ENCODE assay signal across 8 mouse cellular contexts in genomic region chr17:35834696-35835422, GRCm38 (mm10). TPM values are rescaled to one million over a fixed set of nuclear protein-coding genes. Genes with fewer than 3 reads are reported as not detected.
DNase-seq lines count a peak whose midpoint lies in the region; ATAC-seq and TF ChIP-seq lines count a peak whose summit lies in the region.

No protein-coding gene starts in this region.

- H3K79me2 ChIP-seq in MEL (ENCODE audit: control insufficient read depth, insufficient read depth, low read length, poor library complexity), result peaks cover 37% of the 10 kb centered on the region

- H3K36me3 ChIP-seq in kidney, embryonic 15.5 days, result peaks cover 64% of the 10 kb centered on the region
- peaks cover 11 to 41% of the 10 kb centered on the region in 2 experiments for H3K36me3 ChIP-seq in MEL (ENCODE audit: control insufficient read depth in 1 of 2, insufficient read depth in 2 of 2, low read length in 2 of 2)
- H3K36me3 ChIP-seq in embryonic facial prominence, embryonic 15.5 days, result peaks cover 56% of the 10 kb centered on the region
- H3K36me3 ChIP-seq in neural tube, embryonic 15.5 days, result peaks cover 56% of the 10 kb centered on the region

- intact Hi-C loops in left cerebral cortex, postnatal 4 days (cut with DNase I), result loop anchor here (2.0 kb wide), 1 partner anchor 32 kb away; no protein-coding TSS in a partner anchor

- TF ChIP-seq RAD21 in MEL (IDR thresholded peaks at IDR 0.05; ENCODE audit: low read depth, low read length), result no peak

- no peaks in the 10 kb centered on the region for H3K27me3 ChIP-seq in kidney, embryonic 15.5 days
- no peaks in the 10 kb centered on the region for H3K27me3 ChIP-seq in MEL (ENCODE audit: control insufficient read depth in 1 of 2, insufficient read depth in 2 of 2, low read length in 2 of 2)
- H3K27me3 ChIP-seq in embryonic facial prominence, embryonic 15.5 days, result no peaks in the 10 kb centered on the region
- H3K27me3 ChIP-seq in neural tube, embryonic 15.5 days (replicated peaks), result no peaks in the 10 kb centered on the region

- H3K9me3 ChIP-seq in kidney, embryonic 15.5 days (replicated peaks), result no peaks in the 10 kb centered on the region
- H3K9me3 ChIP-seq in MEL (replicated peaks; ENCODE audit: insufficient read depth, low read length), result no peaks in the 10 kb centered on the region
- H3K9me3 ChIP-seq in embryonic facial prominence, embryonic 15.5 days (replicated peaks), result no peaks in the 10 kb centered on the region
- H3K9me3 ChIP-seq in neural tube, embryonic 15.5 days (replicated peaks), result no peaks in the 10 kb centered on the region

- TF ChIP-seq EP300 in MEL (IDR thresholded peaks at IDR 0.05; ENCODE audit: low read depth in 1 of 2, low read length in 2 of 2), result no peak

- H3K27ac ChIP-seq in kidney, embryonic 15.5 days, result peak overlapping the region; percentile 98; the same call in 1 of the 2 replicates
- peak overlapping the region; percentile 78 for H3K27ac ChIP-seq in MEL (ENCODE audit: control insufficient read depth, low read depth, low read length)
- 0 out of 2 replicates have a peak overlapping the region, but pooled peaks have one; percentile 8 for H3K27ac ChIP-seq in embryonic facial prominence, embryonic 15.5 days (replicated peaks)
- no peak overlapping the region; the same call in 1 of the 2 replicates for H3K27ac ChIP-seq in neural tube, embryonic 15.5 days (replicated peaks)

- ATAC-seq in kidney, embryonic 15.5 days (replicated peaks; ENCODE audit: low FRiP score), result no peak
- no peak for ATAC-seq in embryonic facial prominence, embryonic 15.5 days (ENCODE audit: insufficient number of reproducible peaks, low FRiP score, low TSS enrichment, low read depth)
- ATAC-seq in neural tube, embryonic 15.5 days (ENCODE audit: low FRiP score), result no peak

- peak overlapping the region; percentile 86; the same call in 1 of the 2 replicates for H3K9ac ChIP-seq in kidney, embryonic 15.5 days
- peak overlapping the region; percentile 99 for H3K9ac ChIP-seq in MEL (ENCODE audit: control insufficient read depth, low read depth, low read length, poor library complexity, severe bottlenecking)
- peak overlapping the region; percentile 7; the same call in 1 of the 2 replicates for H3K9ac ChIP-seq in embryonic facial prominence, embryonic 15.5 days
- 0 out of 2 replicates have a peak overlapping the region, but pooled peaks have one; percentile 17 for H3K9ac ChIP-seq in neural tube, embryonic 15.5 days (replicated peaks)

- WGBS in kidney, embryonic 15.5 days, result 65% methylated on average over 26 of the region's 26 CpGs
- WGBS in embryonic facial prominence, embryonic 15.5 days, result 70% methylated on average over 26 of the region's 26 CpGs
- 69% methylated on average over 26 of the region's 26 CpGs for WGBS in neural tube, embryonic 15.5 days

- TF ChIP-seq POLR2A in MEL (IDR thresholded peaks at IDR 0.05; ENCODE audit: control insufficient read depth in 1 of 2, insufficient read depth in 1 of 2, low read depth in 1 of 2, low read length in 2 of 2, poor library complexity in 1 of 2), result no peak; a peak in 1 of 4 replicates

- H3K4me3 ChIP-seq in kidney, embryonic 15.5 days (replicated peaks), result peak overlapping the region; percentile 82
- H3K4me3 ChIP-seq in MEL (ENCODE audit: control insufficient read depth in 1 of 2, insufficient read depth in 1 of 2, low read depth in 2 of 2, low read length in 2 of 2), result peak overlapping the region; percentile 12 to 99; a peak in 3 of 4 replicates
- H3K4me3 ChIP-seq in embryonic facial prominence, embryonic 15.5 days (replicated peaks), result peak overlapping the region; percentile 81
- H3K4me3 ChIP-seq in neural tube, embryonic 15.5 days (replicated peaks), result peak overlapping the region; percentile 70

- DNase-seq in kidney, postnatal 25 days, result no peak
- DNase-seq in MEL (ENCODE audit: low read depth, low spot score), result peak; percentile 60
- DNase-seq in left cerebral cortex, postnatal 4 days, result peak; percentile 32
- no peak for DNase-seq in urinary bladder, postnatal 10 days (ENCODE audit: low spot score)
- no peak for DNase-seq in ovary, postnatal 10 days (ENCODE audit: low spot score)

- peak in 1 of 3 experiments; percentile 11; a peak in 1 of 6 replicates for TF ChIP-seq CTCF in MEL (IDR thresholded peaks at IDR 0.05 in 2 of 3, conservative IDR thresholded peaks at IDR 0.05 in 1 of 3; ENCODE audit: control insufficient read depth in 1 of 3, insufficient read depth in 1 of 3, low read depth in 2 of 3, low read length in 3 of 3, poor library complexity in 1 of 3, severe bottlenecking in 1 of 3)

- H3K4me1 ChIP-seq in kidney, embryonic 15.5 days, result peaks cover 48% of the 10 kb centered on the region
- H3K4me1 ChIP-seq in MEL (ENCODE audit: control insufficient read depth in 1 of 2, insufficient read depth in 2 of 2, low read length in 2 of 2), result peaks cover 0 to 47% of the 10 kb centered on the region in 2 experiments
- H3K4me1 ChIP-seq in embryonic facial prominence, embryonic 15.5 days, result peaks cover 40% of the 10 kb centered on the region
- peaks cover 53% of the 10 kb centered on the region for H3K4me1 ChIP-seq in neural tube, embryonic 15.5 days

- H3K4me2 ChIP-seq in kidney, embryonic 15.5 days, result peak overlapping the region; percentile 62
- H3K4me2 ChIP-seq in embryonic facial prominence, embryonic 15.5 days (replicated peaks), result peak overlapping the region; percentile 76
- H3K4me2 ChIP-seq in neural tube, embryonic 15.5 days, result peak overlapping the region; percentile 71

TF ChIP-seq in MEL, 35 proteins besides CTCF, POLR2A, EP300 and RAD21 (continues in another document):
- TF ChIP-seq TBP (IDR thresholded peaks at IDR 0.05; ENCODE audit: low read depth, low read length), result no peak
- no peak; the same call in 1 of the 2 replicates for TF ChIP-seq POLR2AphosphoS5 (IDR thresholded peaks at IDR 0.05; ENCODE audit: borderline replicate concordance, low read depth, low read length)
- no peak for TF ChIP-seq POLR2AphosphoS2 (IDR thresholded peaks at IDR 0.05; ENCODE audit: low read length)
- TF ChIP-seq JUND (IDR thresholded peaks at IDR 0.05; ENCODE audit: low read depth, low read length), result no peak
- TF ChIP-seq MEF2A (IDR thresholded peaks at IDR 0.05; ENCODE audit: extremely low read depth, insufficient replicate concordance, low read depth, low read length, poor library complexity, severe bottlenecking), result no peak
- no peak for TF ChIP-seq NELFE (IDR thresholded peaks at IDR 0.05; ENCODE audit: low read depth, low read length)
- no peak for TF ChIP-seq MYC (IDR thresholded peaks at IDR 0.05; ENCODE audit: low read depth, low read length)
- TF ChIP-seq CHD1 (IDR thresholded peaks at IDR 0.05; ENCODE audit: low read depth, low read length), result no peak
- TF ChIP-seq ELF1 (IDR thresholded peaks at IDR 0.05; ENCODE audit: low read depth, low read length), result no peak
- no peak for TF ChIP-seq E2F4 (IDR thresholded peaks at IDR 0.05; ENCODE audit: borderline replicate concordance, low read depth, low read length)

RNA-seq across cellular contexts. Expression of gene Tubb5, which starts 3.2 kb away (rescaled TPM):
- polyA plus RNA-seq in kidney, embryonic 15.5 days (2015; fragmentation: Nextera tagmentation; extraction: Ambion mirVana), result 951 and 997 TPM in 2 replicates
- 1,137 and 1,211 TPM in 2 replicates for total RNA-seq in MEL (2012; rRNA removed)
- 1,000 to 10,000 TPM; 1,040 to 1,575 TPM for polyA plus RNA-seq in MEL (2012; ENCODE audit: insufficient read depth in 1 of 2, insufficient read length in 2 of 2, low read depth in 1 of 2, low replicate concordance in 2 of 2, missing spikeins in 1 of 2)
- 823 TPM in 2 replicates for polyA plus RNA-seq in embryonic facial prominence, embryonic 15.5 days (2015; fragmentation: Nextera tagmentation; extraction: Ambion mirVana)
- 1,000 to 10,000 TPM; 2,525 to 2,580 TPM for total RNA-seq in left cerebral cortex, postnatal 4 days (2021)
- polyA plus RNA-seq in neural tube, embryonic 15.5 days (2015; fragmentation: Nextera tagmentation; extraction: Ambion mirVana), result 1,339 and 1,471 TPM in 2 replicates

RNA-seq across cellular contexts. Expression of gene Mdc1, which starts 6.5 kb away (rescaled TPM):
- 16.5 TPM in 2 replicates for polyA plus RNA-seq in kidney, embryonic 15.5 days (2015; fragmentation: Nextera tagmentation; extraction: Ambion mirVana)
- 15.0 and 17.2 TPM in 2 replicates for total RNA-seq in MEL (2012; rRNA removed)
- 10 to 100 TPM; 46.6 to 77.9 TPM for polyA plus RNA-seq in MEL (2012; ENCODE audit: insufficient read depth in 1 of 2, insufficient read length in 2 of 2, low read depth in 1 of 2, low replicate concordance in 2 of 2, missing spikeins in 1 of 2)
- 12.0 and 16.1 TPM in 2 replicates for polyA plus RNA-seq in embryonic facial prominence, embryonic 15.5 days (2015; fragmentation: Nextera tagmentation; extraction: Ambion mirVana)
- total RNA-seq in left cerebral cortex, postnatal 4 days (2021), result 10 to 100 TPM; 30.1 to 30.4 TPM
- 7.9 and 9.7 TPM in 2 replicates for polyA plus RNA-seq in neural tube, embryonic 15.5 days (2015; fragmentation: Nextera tagmentation; extraction: Ambion mirVana)

RNA-seq across cellular contexts. Expression of gene Flot1, which starts 11.8 kb away (rescaled TPM):
- 42.3 and 44.6 TPM in 2 replicates for polyA plus RNA-seq in kidney, embryonic 15.5 days (2015; fragmentation: Nextera tagmentation; extraction: Ambion mirVana)
- total RNA-seq in MEL (2012; rRNA removed), result 38.1 and 39.5 TPM in 2 replicates
- 10 to 100 TPM in 1 of 2 experiments, not detected in 1; 64.1 TPM for polyA plus RNA-seq in MEL (2012; ENCODE audit: insufficient read depth in 1 of 2, insufficient read length in 2 of 2, low read depth in 1 of 2, low replicate concordance in 2 of 2, missing spikeins in 1 of 2)
- polyA plus RNA-seq in embryonic facial prominence, embryonic 15.5 days (2015; fragmentation: Nextera tagmentation; extraction: Ambion mirVana), result 64.4 and 72.6 TPM in 2 replicates
- 100 to 1,000 TPM; 113 TPM for total RNA-seq in left cerebral cortex, postnatal 4 days (2021)
- 131 and 141 TPM in 2 replicates for polyA plus RNA-seq in neural tube, embryonic 15.5 days (2015; fragmentation: Nextera tagmentation; extraction: Ambion mirVana)

RNA-seq across cellular contexts. Expression of gene Ier3, which starts 13.4 kb away (rescaled TPM):
- 25.3 and 25.4 TPM in 2 replicates for polyA plus RNA-seq in kidney, embryonic 15.5 days (2015; fragmentation: Nextera tagmentation; extraction: Ambion mirVana)
- 5.5 and 8.4 TPM in 2 replicates for total RNA-seq in MEL (2012; rRNA removed)
- 10 to 100 TPM in 1 of 2 experiments, not detected in 1; 12.2 TPM for polyA plus RNA-seq in MEL (2012; ENCODE audit: insufficient read depth in 1 of 2, insufficient read length in 2 of 2, low read depth in 1 of 2, low replicate concordance in 2 of 2, missing spikeins in 1 of 2)
- polyA plus RNA-seq in embryonic facial prominence, embryonic 15.5 days (2015; fragmentation: Nextera tagmentation; extraction: Ambion mirVana), result 28.7 and 30.2 TPM in 2 replicates
- total RNA-seq in left cerebral cortex, postnatal 4 days (2021), result 1 to 10 TPM; 4.8 to 5.1 TPM
- 14.9 and 15.5 TPM in 2 replicates for polyA plus RNA-seq in neural tube, embryonic 15.5 days (2015; fragmentation: Nextera tagmentation; extraction: Ambion mirVana)

RNA-seq across cellular contexts. Expression of gene Nrm, which starts 26.3 kb away (rescaled TPM):
- 58.0 and 65.7 TPM in 2 replicates for polyA plus RNA-seq in kidney, embryonic 15.5 days (2015; fragmentation: Nextera tagmentation; extraction: Ambion mirVana)
- total RNA-seq in MEL (2012; rRNA removed), result 11.1 and 13.7 TPM in 2 replicates
- 10 to 100 TPM in 1 of 2 experiments, not detected in 1; 49.9 TPM for polyA plus RNA-seq in MEL (2012; ENCODE audit: insufficient read depth in 1 of 2, insufficient read length in 2 of 2, low read depth in 1 of 2, low replicate concordance in 2 of 2, missing spikeins in 1 of 2)
- 53.2 and 55.2 TPM in 2 replicates for polyA plus RNA-seq in embryonic facial prominence, embryonic 15.5 days (2015; fragmentation: Nextera tagmentation; extraction: Ambion mirVana)
- 1 to 10 TPM; 6.1 to 7.0 TPM for total RNA-seq in left cerebral cortex, postnatal 4 days (2021)
- polyA plus RNA-seq in neural tube, embryonic 15.5 days (2015; fragmentation: Nextera tagmentation; extraction: Ambion mirVana), result 17.6 and 26.7 TPM in 2 replicates

Comparison
In these comparisons a context has a peak if more than half of its experiments do, and no peak if none do; other contexts are left out.
1. H3K9ac ChIP-seq: peak in every context shown above with its lines; median percentile 99 in MEL; 86 in kidney, embryonic 15.5 days; 17 in neural tube, embryonic 15.5 days; 7 in embryonic facial prominence, embryonic 15.5 days.
2. DNase-seq: peak in MEL (single experiment) and left cerebral cortex, postnatal 4 days (single experiment); none in kidney, postnatal 25 days (0 of 2), urinary bladder, postnatal 10 days (single experiment) and ovary, postnatal 10 days (single experiment).
3. Peak in every context shown above with its lines, with median percentiles within 50 percentile points of each other: H3K4me2 ChIP-seq and H3K4me3 ChIP-seq.